Mouse (Mus musculus): ENCODE measurements at regions not wholly inside any gene's neighbourhood (a gene's known extent, or its start where the extent isn't known, plus 50 kb on each side); places are given as distances from the start of the nearest gene placed in this dataset.

- Histone ChIP-seq H3K4me2 (no peak overlapping the region), H3K9me3 (no peaks in the 10 kb centered on the region), H3K27me3 (no peaks in the 10 kb centered on the region), H3K4me1 (no peaks in the 10 kb centered on the region), H3K9ac (no peak overlapping the region), H3K36me3 (no peaks in the 10 kb centered on the region), H3K4me3 (no peak overlapping the region), H3K27ac (no peak overlapping the region)
- WGBS, result 57% methylated on average over 3 of the region's 3 CpGs
- no peak for ATAC-seq (ENCODE audit: insufficient number of reproducible peaks, insufficient read depth, low FRiP score, low TSS enrichment, low read depth)
Observed at GRCm38 (mm10) chr11:7010858-7011257, 52.4 kb upstream of the Adcy1 start.

GRCm38 (mm10) chr11:6999329-6999728 lies 64.0 kb upstream of the Adcy1 start:
- no peak for ATAC-seq (ENCODE audit: insufficient number of reproducible peaks, insufficient read depth, low FRiP score, low TSS enrichment, low read depth)

GRCm38 (mm10) chr11:6998810-6999209 lies 64.5 kb upstream of the Adcy1 start:
- no peak overlapping the region for H3K9ac ChIP-seq
- no peaks in the 10 kb centered on the region for H3K9me3 ChIP-seq
- H3K27me3 ChIP-seq, result no peaks in the 10 kb centered on the region
- no peaks in the 10 kb centered on the region for H3K4me1 ChIP-seq
- no peak overlapping the region for H3K27ac ChIP-seq
- H3K4me3 ChIP-seq, result no peak overlapping the region
- H3K36me3 ChIP-seq, result no peaks in the 10 kb centered on the region
- WGBS, result 59% methylated on average over 1 of the region's 1 CpGs
- H3K4me2 ChIP-seq, result no peak overlapping the region
- no peak for ATAC-seq (ENCODE audit: insufficient number of reproducible peaks, insufficient read depth, low FRiP score, low TSS enrichment, low read depth)

More at GRCm38 (mm10) chr11:6999329-6999728, 64.0 kb upstream of the Adcy1 start:
- no peak overlapping the region for H3K4me3 ChIP-seq
- no peaks in the 10 kb centered on the region for H3K27me3 ChIP-seq
- no peaks in the 10 kb centered on the region for H3K4me1 ChIP-seq
- no peak overlapping the region for H3K4me2 ChIP-seq
- H3K9me3 ChIP-seq, result no peaks in the 10 kb centered on the region
- no peaks in the 10 kb centered on the region for H3K36me3 ChIP-seq
- no peak overlapping the region for H3K27ac ChIP-seq
- no peak overlapping the region for H3K9ac ChIP-seq

- no peaks in the 10 kb centered on the region for H3K9me3 ChIP-seq
- ATAC-seq (ENCODE audit: insufficient number of reproducible peaks, insufficient read depth, low FRiP score, low TSS enrichment, low read depth), result no peak
- H3K9ac ChIP-seq, result no peak overlapping the region
- no peak overlapping the region for H3K27ac ChIP-seq
- H3K4me2 ChIP-seq, result no peak overlapping the region
- H3K4me3 ChIP-seq, result no peak overlapping the region
- no peaks in the 10 kb centered on the region for H3K27me3 ChIP-seq
- H3K36me3 ChIP-seq, result no peaks in the 10 kb centered on the region
- no peaks in the 10 kb centered on the region for H3K4me1 ChIP-seq
- WGBS, result 72% methylated on average over 6 of the region's 6 CpGs
Observed at GRCm38 (mm10) chr11:6997508-6997907, 65.8 kb upstream of the Adcy1 start.

- no peak overlapping the region for H3K4me2 ChIP-seq
- H3K36me3 ChIP-seq, result no peaks in the 10 kb centered on the region
- no peaks in the 10 kb centered on the region for H3K27me3 ChIP-seq
- no peak overlapping the region for H3K27ac ChIP-seq
- 81% methylated on average over 2 of the region's 2 CpGs for WGBS
- H3K4me3 ChIP-seq, result no peak overlapping the region
- H3K9ac ChIP-seq, result no peak overlapping the region
- no peak for ATAC-seq (ENCODE audit: insufficient number of reproducible peaks, insufficient read depth, low FRiP score, low TSS enrichment, low read depth)
- H3K9me3 ChIP-seq, result no peaks in the 10 kb centered on the region
- H3K4me1 ChIP-seq, result no peaks in the 10 kb centered on the region
Observed at GRCm38 (mm10) chr11:6993731-6994130, 69.6 kb upstream of the Adcy1 start.

- no peak for ATAC-seq (ENCODE audit: insufficient number of reproducible peaks, insufficient read depth, low FRiP score, low TSS enrichment, low read depth)
- Histone ChIP-seq H3K27me3 (no peaks in the 10 kb centered on the region), H3K4me1 (no peaks in the 10 kb centered on the region), H3K9ac (no peak overlapping the region), H3K4me3 (no peak overlapping the region), H3K36me3 (no peaks in the 10 kb centered on the region), H3K9me3 (no peaks in the 10 kb centered on the region), H3K27ac (no peak overlapping the region), H3K4me2 (no peak overlapping the region)
- 80% methylated on average over 5 of the region's 5 CpGs for WGBS
Observed at GRCm38 (mm10) chr11:6991626-6992025, 71.7 kb upstream of the Adcy1 start.

GRCm38 (mm10) chr11:6990711-6991110 lies 72.6 kb upstream of the Adcy1 start:
- Histone ChIP-seq H3K4me2 (no peak overlapping the region), H3K9me3 (no peaks in the 10 kb centered on the region), H3K27me3 (no peaks in the 10 kb centered on the region), H3K4me1 (no peaks in the 10 kb centered on the region), H3K9ac (no peak overlapping the region), H3K27ac (no peak overlapping the region), H3K4me3 (no peak overlapping the region), H3K36me3 (no peaks in the 10 kb centered on the region)
- WGBS, result 62% methylated on average over 3 of the region's 3 CpGs
- no peak for ATAC-seq (ENCODE audit: insufficient number of reproducible peaks, insufficient read depth, low FRiP score, low TSS enrichment, low read depth)

GRCm38 (mm10) chr11:6988884-6989824 lies 74.1 kb upstream of the Adcy1 start:
- ATAC-seq (ENCODE audit: insufficient number of reproducible peaks, insufficient read depth, low FRiP score, low TSS enrichment, low read depth), result no peak
- H3K36me3 ChIP-seq, result no peaks in the 10 kb centered on the region

GRCm38 (mm10) chr11:6987995-6988394 lies 75.3 kb upstream of the Adcy1 start:
- H3K4me3 ChIP-seq, result no peak overlapping the region
- H3K27ac ChIP-seq, result no peak overlapping the region
- no peak overlapping the region for H3K9ac ChIP-seq
- no peak overlapping the region for H3K4me2 ChIP-seq
- H3K27me3 ChIP-seq, result no peaks in the 10 kb centered on the region
- 47% methylated on average over 2 of the region's 2 CpGs for WGBS
- no peak for ATAC-seq (ENCODE audit: insufficient number of reproducible peaks, insufficient read depth, low FRiP score, low TSS enrichment, low read depth)
- no peaks in the 10 kb centered on the region for H3K9me3 ChIP-seq
- H3K4me1 ChIP-seq, result peaks cover 4% of the 10 kb centered on the region
- H3K36me3 ChIP-seq, result no peaks in the 10 kb centered on the region

More at GRCm38 (mm10) chr11:6988884-6989824, 74.1 kb upstream of the Adcy1 start:
- Histone ChIP-seq H3K27me3 (no peaks in the 10 kb centered on the region), H3K9me3 (no peaks in the 10 kb centered on the region), H3K4me1 (peaks cover 4% of the 10 kb centered on the region), H3K9ac (no peak overlapping the region), H3K27ac (no peak overlapping the region), H3K4me2 (no peak overlapping the region), H3K4me3 (no peak overlapping the region)
- WGBS, result 65% methylated on average over 8 of the region's 8 CpGs

- H3K9me3 ChIP-seq, result no peaks in the 10 kb centered on the region
- no peaks in the 10 kb centered on the region for H3K36me3 ChIP-seq
- H3K4me3 ChIP-seq, result no peak overlapping the region
- no peak overlapping the region for H3K27ac ChIP-seq
- H3K4me1 ChIP-seq, result peaks cover 4% of the 10 kb centered on the region
- no peak overlapping the region for H3K4me2 ChIP-seq
- no peak overlapping the region for H3K9ac ChIP-seq
- 81% methylated on average over 1 of the region's 1 CpGs for WGBS
- ATAC-seq (ENCODE audit: insufficient number of reproducible peaks, insufficient read depth, low FRiP score, low TSS enrichment, low read depth), result no peak
- H3K27me3 ChIP-seq, result no peaks in the 10 kb centered on the region
Observed at GRCm38 (mm10) chr11:6987105-6987504, 76.2 kb upstream of the Adcy1 start.

GRCm38 (mm10) chr11:6982076-6982475 lies 81.2 kb upstream of the Adcy1 start:
- Histone ChIP-seq H3K9me3 (no peaks in the 10 kb centered on the region), H3K4me2 (no peak overlapping the region), H3K27me3 (no peaks in the 10 kb centered on the region), H3K4me3 (no peak overlapping the region), H3K27ac (no peak overlapping the region), H3K4me1 (peaks cover 4% of the 10 kb centered on the region), H3K36me3 (no peaks in the 10 kb centered on the region), H3K9ac (no peak overlapping the region)
- 92% methylated on average over 7 of the region's 7 CpGs for WGBS
- ATAC-seq (ENCODE audit: insufficient number of reproducible peaks, insufficient read depth, low FRiP score, low TSS enrichment, low read depth), result no peak

GRCm38 (mm10) chr11:6979656-6980055 lies 83.6 kb upstream of the Adcy1 start:
- Histone ChIP-seq H3K36me3 (no peaks in the 10 kb centered on the region), H3K27ac (no peak overlapping the region), H3K9me3 (no peaks in the 10 kb centered on the region), H3K4me3 (no peak overlapping the region), H3K4me2 (no peak overlapping the region), H3K27me3 (no peaks in the 10 kb centered on the region), H3K9ac (no peak overlapping the region), H3K4me1 (peaks cover under 1% of the 10 kb centered on the region)
- no peak for ATAC-seq (ENCODE audit: insufficient number of reproducible peaks, insufficient read depth, low FRiP score, low TSS enrichment, low read depth)
- 83% methylated on average over 3 of the region's 3 CpGs for whole genome bisulfite sequencing
